Mouse (Mus musculus): ENCODE measurements around the gene Txndc12. TPM values are rescaled to one million over a fixed set of nuclear protein-coding genes. Genes with fewer than 3 reads are reported as not detected.

Txndc12 gene
- total and polyA plus RNA-seq, 3 experiments = 10.6 to 75.7 (median 71.6) TPM

Other genes with a start within 250 kb of the Txndc12 start
- 10 to 100 TPM; 37.3 to 42.1 TPM for gene Cc2d1b, start 214.7 kb upstream of the Txndc12 start, total RNA-seq (2021)
- gene Cc2d1b, start 214.7 kb upstream of the Txndc12 start, polyA plus RNA-seq (2012; rRNA removed) = 26.7 and 33.0 TPM in 2 replicates
- under 1 TPM; 0.62 to 0.92 TPM for gene 3110021N24Rik, start 115.0 kb upstream of the Txndc12 start, total RNA-seq (2021)
- gene 3110021N24Rik, start 115.0 kb upstream of the Txndc12 start, polyA plus RNA-seq (2012; rRNA removed) = 0.07 and 0.49 TPM in 2 replicates
- gene Zfyve9, start 53.8 kb upstream of the Txndc12 start, total RNA-seq (2021) = 10 to 100 TPM; 27.2 to 28.9 TPM
- 4.1 and 4.5 TPM in 2 replicates for gene Zfyve9, start 53.8 kb upstream of the Txndc12 start, polyA plus RNA-seq (2012; rRNA removed)
- 100 to 1,000 TPM; 124 to 146 TPM for gene Btf3l4, start 987 bp upstream of the Txndc12 start, total RNA-seq (2021)
- gene Btf3l4, start 987 bp upstream of the Txndc12 start, polyA plus RNA-seq (2012; rRNA removed) = 6.0 and 10.3 TPM in 2 replicates
- 10 to 100 TPM; 30.1 to 30.9 TPM for gene Kti12, start 13.2 kb downstream of the Txndc12 start, total RNA-seq (2021)
- 51.8 and 56.3 TPM in 2 replicates for gene Kti12, start 13.2 kb downstream of the Txndc12 start, polyA plus RNA-seq (2012; rRNA removed)
- gene A730015C16Rik, start 14.0 kb downstream of the Txndc12 start, total RNA-seq (2021) = not detected
- gene A730015C16Rik, start 14.0 kb downstream of the Txndc12 start, polyA plus RNA-seq (2012; rRNA removed) = 0.26 TPM in 1 of 2 replicates, not detected in the other
- 10 to 100 TPM; 38.6 to 51.5 TPM for gene Rab3b, start 44.5 kb downstream of the Txndc12 start, total RNA-seq (2021)
- gene Rab3b, start 44.5 kb downstream of the Txndc12 start, polyA plus RNA-seq (2012; rRNA removed) = 41.6 and 46.6 TPM in 2 replicates
- gene Nrd1, start 166.1 kb downstream of the Txndc12 start, total RNA-seq (2021) = 100 to 1,000 TPM; 116 to 192 TPM
- gene Nrd1, start 166.1 kb downstream of the Txndc12 start, polyA plus RNA-seq (2012; rRNA removed) = 8.8 and 8.9 TPM in 2 replicates